Mouse (Mus musculus) stomach, embryonic 16.5 days (tissue): Measurements from ENCODE around the gene Syf2. TPM values are rescaled to one million over a fixed set of nuclear protein-coding genes. Genes with fewer than 3 reads are reported as not detected.

ENCODE experiments used
- ATAC-seq: fragments of 200-750 bp; cut with Nextera tagmentation; 2 replicates; pipeline ENCODE4 v1.8.0; 2017; ENCODE audit warnings: moderate number of reproducible peaks, moderate TSS enrichment; ENCODE audit not compliant: insufficient read depth, low FRiP score
- H3K27ac ChIP-seq: fragments of 300-500 bp; sonication (generic); 2 replicates; pipeline ENCODE4 v1.5.1; 2014; ENCODE audit warnings: low read length
- H3K27me3 ChIP-seq: fragments of 300-500 bp; sonication (generic); 2 replicates; pipeline ENCODE4 v1.6.1; 2014; ENCODE audit warnings: low read length, control low read depth, mixed read lengths; ENCODE audit not compliant: control insufficient read depth, insufficient read depth
- H3K36me3 ChIP-seq: fragments of 300-500 bp; sonication (generic); 2 replicates; pipeline ENCODE4 v1.6.1; 2014; ENCODE audit warnings: low read length; ENCODE audit not compliant: control insufficient read depth, insufficient read depth
- H3K4me1 ChIP-seq: fragments of 300-500 bp; sonication (generic); 2 replicates; pipeline ENCODE4 v1.6.1; 2014; ENCODE audit warnings: low read length, control low read depth, mixed read lengths; ENCODE audit not compliant: control insufficient read depth, insufficient read depth
- H3K4me2 ChIP-seq: fragments of 300-500 bp; sonication (generic); 2 replicates; pipeline ENCODE4 v1.6.1; 2014; ENCODE audit warnings: low read depth, low read length, mixed read lengths
- H3K4me3 ChIP-seq: fragments of 300-500 bp; sonication (generic); replicated peaks from 2 replicates; pipeline ENCODE4 v1.5.1; 2014; ENCODE audit warnings: mild to moderate bottlenecking, low read length
- H3K9ac ChIP-seq: fragments of 300-500 bp; sonication (generic); 2 replicates; pipeline ENCODE4 v1.6.1; 2014; ENCODE audit warnings: low read length
- H3K9me3 ChIP-seq: fragments of 300-500 bp; sonication (generic); replicated peaks from 2 replicates; pipeline ENCODE4 v1.6.1; 2016; ENCODE audit warnings: low read length, control low read depth; ENCODE audit not compliant: control insufficient read depth
- WGBS: fragments of 180-500 bp; shearing (Covaris S2); extraction: QIAGEN DNeasy Blood & Tissue Kit; methylation state at CpG from one replicate; pipeline ENCODE4 v1.1.7; 2014; 5-methylcytosine and 5-hydroxymethylcytosine counted together
- polyA plus RNA-seq: library from polyadenylated mRNA; unstranded; fragments of >200 nt; fragmentation: Nextera tagmentation; extraction: Ambion mirVana; gene quantifications from 2 replicates; pipeline ENCODE4 v1.2.1, GENCODE M21; 2015

Gene Syf2
- polyA plus RNA-seq, 1 experiment from 2014 or later = 71.9 TPM

DNA sequence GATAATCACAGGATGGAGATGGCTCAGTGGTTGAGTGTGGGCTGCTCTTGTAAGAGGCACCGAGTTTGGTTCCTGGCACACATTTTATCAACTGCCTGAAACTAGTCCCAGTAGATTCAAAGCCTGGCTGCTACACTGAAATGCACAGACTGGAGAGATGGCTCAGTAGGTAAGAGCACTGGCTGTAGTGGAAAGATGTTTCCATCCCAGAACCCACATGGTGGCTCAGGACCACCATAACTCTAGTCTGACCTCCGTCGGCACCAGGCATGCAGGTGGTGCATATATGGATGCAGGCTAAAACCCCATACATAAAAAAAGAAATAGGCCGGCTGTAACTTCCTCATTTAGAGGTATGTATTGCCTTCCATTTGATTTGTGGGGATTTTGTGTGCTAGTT lies 1.2 kb upstream of the Syf2 start:
- H3K4me2 ChIP-seq = no peak overlapping the region
- no peak overlapping the region for H3K27ac ChIP-seq
- peaks cover 16% of the 10 kb centered on the region; the same call in 1 of the 2 replicates for H3K36me3 ChIP-seq
- no peak overlapping the region for H3K4me3 ChIP-seq
- H3K27me3 ChIP-seq = no peaks in the 10 kb centered on the region
- ATAC-seq = no peak
- no peaks in the 10 kb centered on the region for H3K9me3 ChIP-seq
- peaks cover 18% of the 10 kb centered on the region for H3K4me1 ChIP-seq
- H3K9ac ChIP-seq = no peak overlapping the region
- 76% methylated on average over 4 of the region's 4 CpGs for WGBS

DNA sequence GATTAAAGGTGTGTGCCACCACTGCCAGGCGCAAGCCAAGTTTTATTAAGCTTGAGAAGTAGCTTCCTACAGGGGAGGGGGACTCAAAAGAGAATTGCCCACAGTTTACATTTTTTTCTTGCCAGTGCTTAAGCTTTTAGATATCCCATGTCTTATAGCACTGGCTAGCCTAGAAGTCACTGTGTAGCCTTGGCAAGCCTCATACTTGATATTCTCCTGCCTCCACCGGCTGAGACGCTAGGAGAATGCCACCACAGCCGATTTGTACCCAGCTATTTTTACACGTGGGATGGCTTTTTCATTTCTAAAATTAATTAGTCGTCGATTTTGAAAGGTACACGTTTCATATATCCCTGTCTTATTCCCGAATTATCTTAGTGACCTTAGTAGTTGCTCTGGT lies 508 bp upstream of the Syf2 start:
- peak overlapping the region; percentile 33; the same call in 1 of the 2 replicates for H3K9ac ChIP-seq
- ATAC-seq = no peak
- peak overlapping the region; percentile 78 for H3K4me3 ChIP-seq
- H3K27ac ChIP-seq = peak overlapping the region; percentile 60
- H3K36me3 ChIP-seq = peaks cover 20% of the 10 kb centered on the region; the same call in 1 of the 2 replicates
- H3K27me3 ChIP-seq = no peaks in the 10 kb centered on the region
- H3K4me2 ChIP-seq = peak overlapping the region; percentile 56
- H3K9me3 ChIP-seq = no peaks in the 10 kb centered on the region
- peaks cover 17% of the 10 kb centered on the region for H3K4me1 ChIP-seq
- 23% methylated on average over 9 of the region's 9 CpGs for WGBS

DNA sequence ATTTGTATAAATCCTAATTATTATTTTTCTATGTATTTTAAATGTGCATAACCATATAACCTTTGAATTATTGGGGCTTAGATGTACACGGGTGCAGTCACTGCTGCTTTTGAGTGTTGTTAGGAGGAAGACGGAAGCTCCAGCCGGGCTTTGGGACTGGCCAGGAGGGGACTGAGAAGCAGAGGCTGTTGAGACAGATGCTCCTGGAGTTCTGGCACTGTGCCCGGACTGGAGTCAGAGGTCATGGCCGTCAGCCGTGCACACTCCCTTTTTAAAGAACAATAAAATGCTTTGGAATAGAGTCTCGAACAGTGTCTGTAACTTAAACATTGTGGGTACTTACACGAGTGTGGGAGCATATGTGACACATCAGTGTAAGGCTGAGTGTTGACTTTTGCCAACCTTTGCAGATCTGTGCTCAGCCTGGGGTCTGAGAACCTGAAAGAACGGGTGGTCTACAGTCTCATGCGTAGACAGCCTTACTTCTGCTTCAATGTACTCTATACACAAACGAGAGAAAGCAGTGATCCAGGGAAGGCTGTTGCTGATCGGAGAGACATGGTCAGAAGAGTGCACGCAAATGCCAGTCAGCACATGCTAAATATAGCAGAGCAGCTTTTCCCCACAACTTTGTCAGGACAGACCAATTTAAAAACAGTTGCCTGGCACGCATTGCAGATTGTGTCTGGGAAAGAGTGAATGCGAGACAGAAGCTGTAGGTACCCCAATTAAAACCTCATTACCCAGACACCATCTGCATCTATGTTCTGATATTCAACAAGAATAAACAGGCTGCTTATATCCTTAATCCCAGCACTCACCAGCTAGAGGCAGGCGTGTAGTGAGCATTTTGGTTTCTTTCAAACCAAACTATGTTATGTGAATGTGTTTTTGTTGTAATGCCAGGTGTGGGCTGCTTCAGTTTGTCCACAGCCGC lies 6.8 kb downstream of the Syf2 start:
- ATAC-seq = peak; percentile 26; the same call in 1 of the 2 replicates
- H3K27ac ChIP-seq = no peak overlapping the region
- H3K27me3 ChIP-seq = no peaks in the 10 kb centered on the region
- whole genome bisulfite sequencing = 45% methylated on average over 17 of the region's 17 CpGs
- no peak overlapping the region for H3K9ac ChIP-seq
- H3K36me3 ChIP-seq = 0 out of 2 replicates have a peak, but pooled peaks cover 9% of the 10 kb centered on the region
- H3K4me2 ChIP-seq = no peak overlapping the region
- H3K4me1 ChIP-seq = no peaks in the 10 kb centered on the region
- H3K9me3 ChIP-seq = no peaks in the 10 kb centered on the region
- no peak overlapping the region for H3K4me3 ChIP-seq

DNA sequence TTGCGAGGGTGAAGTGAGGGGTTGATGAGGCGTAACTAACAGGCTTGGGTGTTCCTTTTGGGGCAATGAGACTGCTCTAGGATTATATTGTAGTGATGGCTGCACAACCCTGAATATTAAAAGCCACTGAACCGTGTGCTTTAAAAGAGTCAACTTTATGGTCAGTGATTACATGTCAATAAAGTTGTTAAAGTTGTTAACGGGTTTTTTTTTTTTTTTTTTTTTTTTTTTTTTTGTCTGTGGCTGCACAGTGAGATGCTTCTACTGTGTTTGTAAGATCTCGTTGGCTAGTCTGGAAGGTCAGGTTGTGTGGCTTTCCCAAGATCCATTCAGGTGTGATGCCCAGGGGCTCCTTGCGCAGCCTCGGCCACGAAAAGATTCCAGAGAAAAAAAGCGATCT lies 9.2 kb downstream of the Syf2 start:
- no peak for ATAC-seq
- H3K9me3 ChIP-seq = no peaks in the 10 kb centered on the region
- 67% methylated on average over 9 of the region's 9 CpGs for WGBS
- 0 out of 2 replicates have a peak, but pooled peaks cover 7% of the 10 kb centered on the region for H3K36me3 ChIP-seq
- peaks cover under 1% of the 10 kb centered on the region for H3K27me3 ChIP-seq
- no peak overlapping the region for H3K27ac ChIP-seq
- no peaks in the 10 kb centered on the region for H3K4me1 ChIP-seq
- H3K4me3 ChIP-seq = no peak overlapping the region
- no peak overlapping the region for H3K4me2 ChIP-seq
- H3K9ac ChIP-seq = no peak overlapping the region

DNA sequence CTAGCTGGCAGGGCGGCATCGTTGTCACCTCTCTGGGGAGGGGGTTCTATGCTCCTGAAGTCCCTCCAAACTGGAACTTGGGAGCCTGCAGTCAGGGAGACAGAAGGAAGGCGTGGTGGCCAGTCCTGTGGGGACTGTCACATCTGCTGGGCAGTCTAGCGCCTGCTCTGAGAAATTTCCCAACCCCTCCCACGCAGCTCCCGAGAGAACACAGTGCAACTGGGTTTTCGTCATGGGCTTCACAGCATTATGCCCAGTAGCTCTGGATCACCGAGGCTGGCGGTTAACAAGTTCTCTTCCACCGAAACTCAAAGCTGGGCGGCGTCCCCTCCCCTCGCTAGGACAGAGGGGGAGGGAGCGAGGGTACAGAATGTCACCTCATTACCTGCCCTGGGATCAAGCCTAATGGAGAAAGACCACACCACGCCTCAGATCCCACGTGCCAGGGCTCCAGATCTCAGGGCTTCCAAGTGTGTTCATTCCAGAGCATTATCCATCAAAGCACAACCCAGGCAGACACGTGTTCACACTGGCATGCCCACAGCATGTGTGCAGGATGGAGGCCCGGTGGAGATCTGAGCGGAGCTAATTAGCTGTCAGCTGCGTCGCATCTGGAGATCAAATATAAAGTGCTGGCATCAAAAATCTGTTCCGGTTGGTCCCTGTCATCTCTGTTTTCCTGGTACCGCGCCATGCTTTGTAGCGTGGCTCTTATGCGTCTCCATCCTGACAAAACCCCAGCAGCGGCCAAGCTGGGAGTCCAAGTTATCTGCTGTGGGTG lies 13.2 kb downstream of the Syf2 start:
- H3K4me1 ChIP-seq = peaks cover 5% of the 10 kb centered on the region; the same call in 1 of the 2 replicates
- WGBS = 36% methylated on average over 27 of the region's 27 CpGs
- H3K9me3 ChIP-seq = no peaks in the 10 kb centered on the region
- no peak overlapping the region for H3K4me2 ChIP-seq
- no peaks in the 10 kb centered on the region for H3K36me3 ChIP-seq
- no peak for ATAC-seq
- no peak overlapping the region for H3K27ac ChIP-seq
- H3K9ac ChIP-seq = no peak overlapping the region
- no peak overlapping the region for H3K4me3 ChIP-seq
- H3K27me3 ChIP-seq = peaks cover 4% of the 10 kb centered on the region

DNA sequence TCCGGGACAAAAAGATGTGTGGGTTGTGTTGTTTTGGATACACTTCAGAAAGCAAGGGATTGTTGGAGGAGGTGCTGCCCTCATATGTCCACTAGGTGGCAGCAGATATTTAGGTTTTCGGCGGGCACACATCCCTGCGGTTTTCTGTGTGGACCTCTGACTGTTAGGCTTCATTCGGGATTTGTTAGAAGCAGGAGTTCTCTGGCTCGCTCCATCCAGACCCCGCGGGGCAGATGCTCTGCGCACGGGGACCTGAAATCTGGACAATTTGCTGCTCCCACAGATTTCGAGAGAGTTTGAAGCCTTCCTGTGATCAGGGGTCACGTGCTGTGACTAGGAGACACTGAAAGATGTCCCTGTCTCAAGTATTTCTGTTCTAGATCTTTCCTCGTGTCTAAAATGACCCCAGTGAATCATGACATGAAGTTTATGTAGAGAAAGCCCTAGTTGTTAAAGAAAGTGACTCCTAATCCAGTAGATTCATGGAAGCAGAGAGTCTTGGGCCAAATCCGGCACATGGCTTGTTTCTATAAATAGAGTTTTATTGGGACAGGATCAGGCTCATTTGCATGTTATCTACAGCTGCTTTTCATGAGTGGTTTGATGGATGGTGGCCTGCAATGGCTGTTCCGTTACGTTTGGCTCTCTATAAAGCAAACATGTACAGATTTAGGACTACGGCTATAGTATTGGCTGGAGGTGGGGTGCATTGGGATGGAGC lies 15.5 kb downstream of the Syf2 start:
- 7% methylated on average over 17 of the region's 17 CpGs for WGBS
- Histone ChIP-seq H3K27me3 (peaks cover 4% of the 10 kb centered on the region), H3K36me3 (no peaks in the 10 kb centered on the region), H3K4me2 (peak overlapping the region; percentile 57), H3K4me1 (peaks cover 12% of the 10 kb centered on the region), H3K4me3 (peak overlapping the region; percentile 26; the same call in 1 of the 2 replicates), H3K27ac (no peak overlapping the region), H3K9me3 (no peaks in the 10 kb centered on the region), H3K9ac (peak overlapping the region; percentile 55; the same call in 1 of the 2 replicates)
- ATAC-seq = 0 out of 2 replicates have a peak, but pooled peaks have one; percentile 27

DNA sequence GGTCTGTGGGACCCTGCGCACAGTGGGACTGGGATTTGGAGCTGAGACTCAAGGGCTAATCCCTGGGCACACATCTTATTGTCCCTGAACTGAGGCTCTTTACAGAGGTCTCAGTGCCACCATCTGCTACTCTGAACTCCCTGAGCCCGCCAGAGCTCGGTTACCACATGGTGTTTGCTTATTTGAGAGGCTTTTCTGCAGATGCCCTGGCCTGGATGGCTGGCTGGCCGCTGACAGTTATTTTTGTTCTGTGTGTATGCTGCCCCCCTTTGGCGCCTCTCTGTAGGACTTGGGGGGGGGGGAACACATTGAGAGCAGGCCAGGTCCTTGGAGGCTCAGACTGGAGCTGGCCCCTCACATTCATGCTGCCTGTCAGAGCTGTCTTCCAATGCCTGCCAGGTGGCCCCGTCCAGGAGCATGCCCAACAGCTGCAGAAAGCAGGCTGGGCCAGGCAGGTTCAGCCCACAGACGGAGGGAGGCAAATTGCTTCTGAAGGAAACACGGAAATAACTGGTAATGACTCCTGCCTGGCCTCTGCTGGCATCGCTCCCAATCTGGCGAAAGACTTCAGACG lies 19.9 kb downstream of the Syf2 start:
- Histone ChIP-seq H3K27me3 (no peaks in the 10 kb centered on the region), H3K4me2 (no peak overlapping the region), H3K4me3 (no peak overlapping the region), H3K4me1 (peaks cover 17% of the 10 kb centered on the region), H3K27ac (peak overlapping the region; percentile 56), H3K9me3 (no peaks in the 10 kb centered on the region), H3K9ac (0 out of 2 replicates have a peak overlapping the region, but pooled peaks have one; percentile 11), H3K36me3 (no peaks in the 10 kb centered on the region)
- 15% methylated on average over 11 of the region's 11 CpGs for WGBS
- peak; percentile 87 for ATAC-seq

DNA sequence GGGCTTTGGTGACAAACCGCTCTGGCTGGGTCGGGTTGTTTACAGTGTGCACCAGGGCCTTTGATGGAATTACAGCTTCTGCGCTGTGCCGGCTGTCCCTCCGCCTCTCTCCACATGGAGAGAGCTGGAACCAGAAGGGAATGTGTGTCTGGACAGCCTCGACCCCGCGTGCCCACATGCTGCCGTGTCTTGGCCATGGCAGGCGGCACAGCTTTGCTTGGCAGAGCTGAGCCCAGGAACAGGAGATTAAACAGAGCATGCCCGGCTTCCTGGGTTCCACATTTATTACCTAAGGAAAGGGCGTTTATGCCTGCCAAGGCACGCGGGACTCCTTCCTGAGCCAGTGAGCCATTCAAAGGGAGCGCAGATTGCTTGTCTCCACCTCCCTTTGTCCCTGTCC lies 23.8 kb downstream of the Syf2 start:
- Histone ChIP-seq H3K9ac (no peak overlapping the region), H3K27ac (0 out of 2 replicates have a peak overlapping the region, but pooled peaks have one; percentile 0), H3K27me3 (no peaks in the 10 kb centered on the region), H3K4me2 (no peak overlapping the region), H3K4me3 (no peak overlapping the region), H3K9me3 (no peaks in the 10 kb centered on the region), H3K36me3 (no peaks in the 10 kb centered on the region), H3K4me1 (peaks cover 12% of the 10 kb centered on the region)
- WGBS = 13% methylated on average over 15 of the region's 15 CpGs
- peak; percentile 5; the same call in 1 of the 2 replicates for ATAC-seq
